Mouse (Mus musculus) bone marrow macrophage, adult 2 months (primary cell): Measurements from ENCODE around the gene Gys1. TPM values are rescaled to one million over a fixed set of nuclear protein-coding genes. Genes with fewer than 3 reads are reported as not detected.

Source experiments
- H3K27ac ChIP-seq: 2 replicates; pipeline ENCODE4 v1.5.1; 2012; ENCODE audit warnings: low read depth, low read length; ENCODE audit not compliant: insufficient read depth
- H3K4me1 ChIP-seq: 2 replicates; pipeline ENCODE4 v1.6.1; 2012; ENCODE audit warnings: low read length; ENCODE audit not compliant: control insufficient read depth, insufficient read depth
- H3K4me3 ChIP-seq: 2 replicates; pipeline ENCODE4 v1.5.1; 2012; ENCODE audit warnings: mild to moderate bottlenecking, low read length, moderate library complexity; ENCODE audit not compliant: insufficient read depth
- CTCF ChIP-seq: IDR thresholded peaks from 2 replicates; pipeline ENCODE4 v1.5.1; 2012; ENCODE audit warnings: low read depth, mild to moderate bottlenecking, low read length, moderate library complexity
- POLR2A ChIP-seq: IDR thresholded peaks from 2 replicates; pipeline ENCODE4 v1.6.1; 2012; ENCODE audit warnings: mild to moderate bottlenecking, low read depth, low read length, borderline replicate concordance
- polyA plus RNA-seq: library from polyadenylated mRNA; stranded (reverse); fragments of >200 nt; gene quantifications from 2 replicates; pipeline ENCODE4 v1.2.4, GENCODE M21; 2012; ENCODE audit not compliant: missing spikeins, insufficient read depth, insufficient read length

Gys1 gene
- polyA plus RNA-seq, 1 experiment: 12.8 TPM

GRCm38 (mm10) chr7:45413864-45414739 lies 20.5 kb upstream of the Gys1 start:
- no peak overlapping the region for H3K27ac ChIP-seq
- no peak for TF ChIP-seq POLR2A
- TF ChIP-seq CTCF: no peak
- no peak overlapping the region for H3K4me3 ChIP-seq
- H3K4me1 ChIP-seq: no peaks in the 10 kb centered on the region

DNA sequence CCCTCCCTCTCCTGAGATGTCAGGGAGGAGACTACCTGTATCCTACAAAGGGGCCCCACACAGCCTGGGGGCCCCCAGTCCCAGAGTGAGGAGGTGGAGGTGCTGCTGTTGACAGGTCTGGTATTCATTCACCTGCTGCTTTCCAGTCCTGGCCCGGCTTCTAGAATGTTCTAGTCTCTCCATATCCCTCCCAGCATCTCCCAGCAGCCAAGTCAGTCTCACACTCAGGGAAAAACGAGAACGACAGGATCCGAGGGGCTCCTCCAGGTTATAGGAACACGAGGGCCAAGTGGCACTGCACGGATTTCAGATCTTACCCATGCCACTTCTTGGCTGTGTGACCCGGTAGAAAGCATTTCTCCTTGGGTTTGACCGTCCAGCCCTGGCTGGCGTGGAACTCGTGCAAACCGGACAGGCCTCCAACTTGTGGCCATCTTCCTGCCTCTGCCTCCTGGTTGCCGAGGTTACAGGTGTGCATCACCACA lies 19.9 kb upstream of the Gys1 start:
- no peak for TF ChIP-seq CTCF
- TF ChIP-seq POLR2A: no peak
- Histone ChIP-seq H3K4me3 (no peak overlapping the region), H3K27ac (no peak overlapping the region), H3K4me1 (no peaks in the 10 kb centered on the region)

- Histone ChIP-seq H3K4me3 (no peak overlapping the region), H3K4me1 (no peaks in the 10 kb centered on the region), H3K27ac (no peak overlapping the region)
- TF ChIP-seq CTCF (no peak), POLR2A (no peak)
Measured at GRCm38 (mm10) chr7:45415636-45416035, 19.0 kb upstream of the Gys1 start.

GRCm38 (mm10) chr7:45417962-45418492 lies 16.6 kb upstream of the Gys1 start:
- H3K4me3 ChIP-seq: no peak overlapping the region
- H3K27ac ChIP-seq: no peak overlapping the region
- TF ChIP-seq CTCF (no peak), POLR2A (no peak)
- no peaks in the 10 kb centered on the region for H3K4me1 ChIP-seq

GRCm38 (mm10) chr7:45419859-45420614 lies 14.6 kb upstream of the Gys1 start:
- TF ChIP-seq POLR2A: no peak
- no peak for TF ChIP-seq CTCF
- no peaks in the 10 kb centered on the region for H3K4me1 ChIP-seq
- H3K4me3 ChIP-seq: no peak overlapping the region
- no peak overlapping the region for H3K27ac ChIP-seq

DNA sequence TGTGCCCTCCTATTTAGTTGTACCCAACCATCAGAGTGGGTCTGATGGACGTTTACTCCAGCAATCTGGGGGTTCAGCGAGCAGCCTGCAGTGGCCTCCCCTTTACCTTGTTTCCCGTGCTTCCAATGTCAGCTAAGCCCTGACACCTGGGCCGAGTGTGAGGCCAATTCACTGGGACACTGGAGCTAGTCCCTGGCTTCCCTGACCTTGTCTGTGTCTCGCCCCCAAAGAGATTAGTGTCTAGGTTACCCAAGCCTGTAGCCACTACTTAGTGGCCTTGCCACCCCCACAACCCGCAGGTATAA lies 14.1 kb upstream of the Gys1 start, which contains the start of gene Lhb:
Lhb (plus strand) TSS at position 206 of the 305 bp plus-strand sequence.
- Histone ChIP-seq H3K4me1 (no peaks in the 10 kb centered on the region), H3K27ac (no peak within 1 kb of the TSS), H3K4me3 (no peak within 1 kb of the TSS)
- TF ChIP-seq CTCF (no peak), POLR2A (no peak)

- TF ChIP-seq POLR2A: no peak
- TF ChIP-seq CTCF: no peak
- H3K4me3 ChIP-seq: no peak overlapping the region
- no peaks in the 10 kb centered on the region for H3K4me1 ChIP-seq
- no peak overlapping the region for H3K27ac ChIP-seq
Measured at GRCm38 (mm10) chr7:45421194-45421593, 13.4 kb upstream of the Gys1 start.

GRCm38 (mm10) chr7:45426556-45426955 lies 8.1 kb upstream of the Gys1 start:
- H3K27ac ChIP-seq: no peak overlapping the region
- no peak overlapping the region for H3K4me3 ChIP-seq
- H3K4me1 ChIP-seq: no peaks in the 10 kb centered on the region
- no peak for TF ChIP-seq POLR2A
- TF ChIP-seq CTCF: no peak

- peak overlapping the region; percentile 72 for H3K4me3 ChIP-seq
- TF ChIP-seq POLR2A (no peak), CTCF (no peak)
- H3K27ac ChIP-seq: peak overlapping the region; percentile 19
- peaks cover 20% of the 10 kb centered on the region for H3K4me1 ChIP-seq
Measured at GRCm38 (mm10) chr7:45433835-45434202, 825 bp upstream of the Gys1 start.

- Histone ChIP-seq H3K4me1 (peaks cover 20% of the 10 kb centered on the region), H3K4me3 (peak overlapping the region; percentile 81), H3K27ac (peak overlapping the region; percentile 31)
- TF ChIP-seq POLR2A: no peak
- no peak for TF ChIP-seq CTCF
Measured at GRCm38 (mm10) chr7:45435038-45435437, 394 bp downstream of the Gys1 start.
